Mouse (Mus musculus) liver, adult 2 months (tissue): ENCODE data around the gene Sez6l.

Experiments
- CTCF ChIP-seq: fragments of 200-500 bp; IDR thresholded peaks from 2 replicates; pipeline ENCODE4 v1.5.1; 2011; ENCODE audit warnings: low read depth, low read length, control low read depth
- POLR2A ChIP-seq: fragments of 200-500 bp; IDR thresholded peaks from 2 replicates; pipeline ENCODE4 v1.6.1; 2011; ENCODE audit warnings: low read length, control low read depth; ENCODE audit not compliant: insufficient read depth; ENCODE audit errors: extremely low read depth

DNA sequence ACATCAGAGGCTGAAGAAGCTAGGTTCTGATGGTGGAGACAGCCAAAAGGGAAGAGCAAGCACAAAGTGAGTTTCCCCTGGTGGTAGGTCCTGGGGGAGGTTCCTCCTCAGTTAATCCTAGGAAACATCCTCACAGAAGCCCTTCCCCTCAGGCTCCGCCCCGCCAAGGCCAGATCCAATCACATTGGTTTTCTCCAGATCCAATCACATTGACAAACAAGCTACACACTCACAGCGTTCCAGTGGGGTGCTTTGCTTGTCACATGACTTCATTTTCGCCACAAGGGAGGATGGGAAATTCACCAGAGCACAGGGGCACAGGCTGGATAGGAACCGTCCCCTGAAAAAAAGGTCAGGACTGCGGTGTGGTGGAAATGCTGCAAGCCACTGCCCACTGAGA lies 9.1 kb upstream of the Sez6l start:
- TF ChIP-seq POLR2A (no peak), CTCF (no peak)
